Mouse (Mus musculus): ENCODE results near the gene Fbp1.
"Not testable (repeated sequence)": the region's sequence is repeated elsewhere in the genome, so short reads cannot be mapped to it uniquely, and the experiment has no call there.

Gene Fbp1

DNA sequence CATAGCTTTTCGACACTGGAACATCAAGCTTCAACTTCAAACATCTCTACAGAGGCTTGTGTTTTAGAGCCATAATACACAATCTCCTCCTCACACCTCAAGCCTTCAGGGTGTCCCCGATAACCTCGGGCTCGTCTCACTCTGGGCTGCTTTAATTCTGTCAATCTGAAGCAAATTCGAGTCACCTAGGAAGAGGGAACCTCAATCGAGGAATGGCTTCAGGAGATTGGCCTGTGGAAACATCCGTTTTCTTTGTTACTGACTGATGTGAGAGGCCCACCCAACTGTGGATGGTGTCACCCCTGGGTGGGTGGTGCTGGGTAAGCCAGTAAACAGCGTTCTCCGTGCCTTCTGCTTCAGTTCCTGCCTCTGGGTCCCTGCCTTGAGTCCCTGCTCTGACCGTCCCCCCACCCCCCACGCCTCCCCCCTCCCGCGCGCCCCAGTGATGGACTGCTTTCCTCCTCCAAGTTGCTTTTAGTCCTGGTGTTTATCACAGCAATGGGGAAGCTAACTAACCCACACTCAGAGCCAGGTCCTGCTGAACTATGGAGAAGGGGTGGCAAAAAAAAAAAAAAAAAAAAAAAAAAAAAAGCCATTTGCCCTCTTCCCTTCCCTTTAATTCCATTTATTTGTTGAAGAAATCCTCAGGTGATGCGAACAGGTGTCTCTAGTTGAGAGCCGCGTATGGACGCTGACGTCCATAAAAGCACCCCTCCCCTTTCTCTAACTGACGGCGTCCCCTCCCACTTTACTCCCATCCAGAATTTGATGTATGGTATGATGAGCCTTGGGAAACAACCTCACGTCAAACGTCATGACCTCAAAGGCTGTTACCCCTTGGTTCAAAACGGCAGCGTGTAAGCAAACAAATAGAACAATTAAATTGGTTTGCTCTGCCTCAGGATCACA, 32.4 kb downstream of the Fbp1 start:
- no peak for DNase-seq (ENCODE audit: extremely low spot score, low read depth, low spot score)

DNA sequence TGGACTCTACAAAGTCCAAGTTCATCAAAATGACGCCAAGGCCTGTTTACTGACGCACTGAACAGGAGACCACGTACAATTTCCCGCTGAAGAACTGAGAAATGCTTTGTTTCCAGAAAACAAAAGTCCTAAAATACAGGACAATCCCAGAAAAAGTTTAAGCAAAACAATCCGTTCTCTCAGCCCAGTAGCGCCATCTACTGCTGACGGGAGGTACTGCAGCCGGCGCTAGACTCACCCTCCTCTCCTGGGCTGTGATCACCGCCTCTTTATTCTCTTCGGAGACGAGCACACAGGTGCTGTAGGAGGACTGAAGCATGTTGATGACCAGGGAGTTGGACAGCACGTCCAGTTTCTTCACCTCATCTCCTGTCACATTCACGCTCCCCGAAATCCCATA, 33.4 kb downstream of the Fbp1 start:
- DNase-seq (ENCODE audit: extremely low spot score, low read depth, low spot score): peak; percentile 20

DNA sequence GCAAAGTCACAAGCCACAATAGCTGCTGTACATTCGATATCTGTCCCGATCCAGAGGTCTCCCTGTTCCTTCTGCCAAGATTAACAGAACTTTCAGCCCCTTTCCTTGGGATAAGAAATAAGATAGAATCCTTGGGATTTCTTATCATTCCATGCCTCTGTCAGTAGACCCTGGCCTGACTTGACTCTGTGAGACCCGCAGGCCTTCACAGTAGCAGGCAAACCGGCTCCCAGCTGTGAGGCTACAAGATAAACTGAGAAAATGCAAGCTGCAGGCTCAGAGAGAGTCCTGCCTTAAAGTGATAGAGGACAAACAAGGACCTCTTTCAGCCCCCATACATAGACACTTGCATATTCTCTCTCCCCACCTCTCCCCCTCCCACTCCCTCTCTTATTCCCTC, 54.7 kb downstream of the Fbp1 start:
- DNase-seq (ENCODE audit: extremely low spot score, low read depth, low spot score): no peak

DNA sequence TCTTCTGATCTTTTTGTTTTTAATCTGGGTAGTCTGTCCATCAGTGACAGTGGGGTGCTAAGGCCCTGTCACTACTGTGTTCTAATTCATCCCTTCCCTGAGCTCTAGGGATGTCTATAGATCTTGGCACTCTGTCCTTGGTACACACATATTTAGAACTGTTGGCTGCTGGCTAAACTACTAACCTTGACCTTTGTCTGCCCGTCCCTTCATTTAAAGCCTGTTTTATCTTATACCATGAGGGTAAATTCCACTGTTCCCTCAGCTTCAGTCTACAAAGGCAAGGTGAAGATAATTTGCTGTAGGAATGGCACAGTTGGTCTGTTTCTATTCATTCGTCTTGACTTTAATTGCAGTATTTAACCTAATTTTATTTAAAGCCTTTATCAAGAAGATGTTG, 55.8 kb downstream of the Fbp1 start:
- DNase-seq (ENCODE audit: extremely low spot score, low read depth, low spot score): no peak

DNA sequence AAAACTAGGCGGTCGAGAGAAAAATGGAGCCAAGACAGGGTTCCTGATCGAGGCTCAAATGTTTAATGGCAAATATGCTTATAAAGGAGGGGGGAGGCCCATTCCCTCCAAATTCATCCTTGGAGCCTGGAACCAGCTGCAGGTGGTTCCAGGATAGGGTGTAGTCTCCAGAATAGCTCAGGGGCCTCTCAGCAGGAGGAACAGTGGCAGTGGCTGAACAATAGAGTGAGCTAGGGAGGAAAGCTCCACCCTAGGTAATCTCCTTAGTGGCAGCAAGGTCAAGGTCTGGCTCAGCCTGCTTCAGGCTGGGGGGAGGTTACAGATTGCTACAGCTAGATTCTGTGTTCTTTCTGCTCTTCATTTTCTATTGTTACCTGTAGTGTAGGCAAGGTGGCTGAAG, 72.4 kb downstream of the Fbp1 start:
- not testable (repeated sequence) for DNase-seq (ENCODE audit: extremely low spot score, low read depth, low spot score)
